Mouse (Mus musculus): Measurements from ENCODE around the gene Timm10.

The Timm10 gene

GRCm38 (mm10) chr2:84861430-84861829, 34.6 kb downstream of the Timm10 start:
- no peak for DNase-seq

DNA sequence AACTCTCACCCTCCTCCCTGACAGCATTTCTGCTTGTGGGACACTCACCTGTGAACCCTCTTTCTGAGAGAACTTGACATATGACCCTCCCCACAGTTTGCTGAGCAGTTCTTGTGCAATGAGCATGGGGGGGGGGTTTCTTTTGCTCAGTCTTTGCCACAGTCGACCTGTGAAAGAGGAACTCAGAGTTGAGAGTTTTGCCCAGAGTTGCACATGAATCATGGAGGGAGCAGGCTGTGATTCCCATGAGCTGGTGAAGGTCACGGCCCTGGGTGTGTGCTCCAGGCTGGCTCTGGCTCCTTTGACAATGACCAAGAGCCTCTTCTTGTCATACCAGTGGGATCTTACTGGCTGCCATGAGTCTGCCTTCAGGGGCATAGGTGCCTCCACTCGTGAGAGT, 35.4 kb downstream of the Timm10 start:
- no peak for DNase-seq

- peak; percentile 81 to 83 for DNase-seq
These were observed 39.1 kb downstream of the Timm10 start for GRCm38 (mm10) chr2:84865616-84866571.

DNA sequence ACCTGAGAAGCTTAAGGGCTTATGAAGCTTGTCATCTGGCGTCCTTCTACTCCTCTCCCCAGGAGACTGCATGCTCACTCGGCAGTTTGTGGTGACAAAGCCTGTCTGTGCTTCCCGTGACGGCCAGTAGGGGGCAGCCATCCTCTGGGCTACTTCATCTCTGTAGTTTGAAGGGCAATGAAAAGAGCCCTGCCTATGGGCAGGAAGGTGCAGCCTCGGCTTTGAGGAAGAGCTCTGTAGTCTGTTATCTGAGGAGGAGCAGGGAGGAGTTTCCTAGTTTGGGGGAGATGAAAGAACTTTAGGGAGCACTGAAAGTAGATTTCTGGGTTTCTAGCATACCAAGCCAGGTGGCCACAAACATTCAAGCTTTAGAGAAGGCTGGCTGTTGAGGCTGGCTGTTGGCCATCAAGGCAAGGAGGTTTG, 41.7 kb downstream of the Timm10 start:
- peak; percentile 86 for DNase-seq

DNA sequence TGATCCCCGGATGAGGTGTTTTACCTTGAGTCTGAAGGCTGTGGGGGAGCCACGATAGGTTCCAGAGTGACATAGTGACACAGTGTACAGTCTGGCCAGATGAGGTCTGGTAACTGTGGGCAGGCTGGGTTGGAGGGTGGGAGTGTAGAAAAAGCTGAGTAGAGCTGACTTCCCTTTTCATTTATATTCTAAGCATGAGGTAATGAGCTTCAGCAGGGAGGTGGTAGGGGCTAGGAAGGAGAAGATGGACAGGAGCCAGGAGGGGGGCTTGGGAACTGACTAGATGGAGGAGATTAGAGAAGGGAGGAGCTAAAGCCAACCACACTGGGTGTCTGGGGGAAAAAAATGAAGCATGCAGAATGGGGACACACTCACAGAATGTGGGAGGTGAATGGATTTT, 42.2 kb downstream of the Timm10 start:
- no peak for DNase-seq

DNA sequence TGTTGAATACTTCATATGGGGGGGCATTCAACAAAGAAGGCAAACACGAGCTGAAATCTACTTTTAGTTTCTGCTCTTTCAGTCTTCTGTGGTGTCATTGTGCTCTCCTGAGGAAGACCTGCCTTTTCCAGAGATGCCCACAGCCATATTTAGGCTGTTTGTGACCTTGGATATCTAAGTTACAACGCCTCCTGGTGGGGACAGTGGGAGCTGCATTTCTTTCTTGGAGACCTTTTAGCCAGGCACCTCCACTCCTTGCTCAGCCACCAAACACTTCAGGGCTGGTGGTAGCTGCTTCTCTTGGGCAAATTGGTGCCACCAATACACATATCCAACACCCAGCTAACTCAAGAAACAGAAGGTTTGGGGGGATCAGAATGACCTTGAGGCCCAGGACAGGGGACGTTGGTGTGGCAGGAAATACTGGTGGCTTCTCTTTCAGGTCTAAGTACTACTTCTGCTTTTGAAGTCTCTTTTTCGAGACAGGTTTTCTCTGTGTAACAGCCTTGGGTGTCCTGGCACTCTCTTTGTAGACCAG, 43.9 kb downstream of the Timm10 start:
- DNase-seq: peak; percentile 54 to 58

GRCm38 (mm10) chr2:84872105-84872716, 45.4 kb downstream of the Timm10 start:
- peak; percentile 68 to 82 for DNase-seq

GRCm38 (mm10) chr2:84875842-84876241, 49.0 kb downstream of the Timm10 start:
- DNase-seq: no peak

Measured in kidney, postnatal 4 days (tissue).